Mouse (Mus musculus) thymus, adult 2 months (tissue): Measurements from ENCODE around the gene BC049352.

Experiments
- CTCF ChIP-seq: fragments of 200-500 bp; IDR thresholded peaks from 2 replicates; pipeline ENCODE4 v1.5.1; 2012; ENCODE audit warnings: mild to moderate bottlenecking, control low read depth, low read length, moderate library complexity, borderline replicate concordance; ENCODE audit not compliant: control insufficient read depth, poor library complexity, insufficient read depth; ENCODE audit errors: extremely low read depth
- POLR2A ChIP-seq: fragments of 200-500 bp; IDR thresholded peaks from 2 replicates; pipeline ENCODE4 v1.6.1; 2012; ENCODE audit warnings: mild to moderate bottlenecking, low read length, control low read depth, moderate library complexity; ENCODE audit not compliant: control insufficient read depth, poor library complexity, insufficient read depth; ENCODE audit errors: extremely low read depth

GRCm38 (mm10) chr9:45196125-45196830, 14.5 kb downstream of the BC049352 start:
- TF ChIP-seq POLR2A (no peak), CTCF (no peak)
